8 mouse cellular contexts compared by ENCODE assay signal in genomic region chr9:31386368-31387180, GRCm38 (mm10). TPM values are rescaled to one million over a fixed set of nuclear protein-coding genes. Genes with fewer than 3 reads are reported as not detected.
DNase-seq lines count a peak whose midpoint lies in the region; ATAC-seq and TF ChIP-seq lines count a peak whose summit lies in the region.

No protein-coding gene starts in this region.

- TF ChIP-seq EP300 in stomach, postnatal 0 days (optimal IDR thresholded peaks at IDR 0.05) = no peak

- H3K4me1 ChIP-seq in hindbrain, embryonic 10.5 days (replicated peaks) = peaks cover 28% of the 10 kb centered on the region
- peaks cover 12% of the 10 kb centered on the region for H3K4me1 ChIP-seq in lung, embryonic 16.5 days (replicated peaks; ENCODE audit: control insufficient read depth, insufficient read depth, low read length)
- H3K4me1 ChIP-seq in stomach, postnatal 0 days (replicated peaks; ENCODE audit: control insufficient read depth, insufficient read depth) = no peaks in the 10 kb centered on the region

- TF ChIP-seq CTCF in brain, embryonic 14.5 days (IDR thresholded peaks at IDR 0.05; ENCODE audit: borderline replicate concordance, extremely low read depth, insufficient read depth, insufficient read length) = no peak
- TF ChIP-seq CTCF in stomach, postnatal 0 days (IDR thresholded peaks at IDR 0.05; ENCODE audit: low read depth) = no peak

- peak overlapping the region; percentile 75 for H3K4me2 ChIP-seq in lung, embryonic 16.5 days (ENCODE audit: low read depth, low read length)
- peak overlapping the region; percentile 72 for H3K4me2 ChIP-seq in stomach, postnatal 0 days (replicated peaks; ENCODE audit: low read depth)

- no peaks in the 10 kb centered on the region for H3K9me3 ChIP-seq in hindbrain, embryonic 10.5 days
- no peaks in the 10 kb centered on the region for H3K9me3 ChIP-seq in lung, embryonic 16.5 days (ENCODE audit: control insufficient read depth, low read length)
- no peaks in the 10 kb centered on the region for H3K9me3 ChIP-seq in stomach, postnatal 0 days (ENCODE audit: control insufficient read depth, low read length)

- WGBS in hindbrain, embryonic 10.5 days = 11% methylated on average over 44 of the region's 44 CpGs
- 9% methylated on average over 36 of the region's 44 CpGs for WGBS in lung, embryonic 16.5 days
- 7% methylated on average over 44 of the region's 44 CpGs for WGBS in stomach, postnatal 0 days

- peak overlapping the region; percentile 86 for H3K9ac ChIP-seq in lung, embryonic 16.5 days (ENCODE audit: low read length)
- H3K9ac ChIP-seq in stomach, postnatal 0 days (ENCODE audit: low read length) = peak overlapping the region; percentile 92

- TF ChIP-seq POLR2A in brain, embryonic 14.5 days (IDR thresholded peaks at IDR 0.05; ENCODE audit: borderline replicate concordance, extremely low read depth, insufficient read depth, insufficient read length, poor library complexity, severe bottlenecking) = no peak

- H3K36me3 ChIP-seq in hindbrain, embryonic 10.5 days = peaks cover 30% of the 10 kb centered on the region
- H3K36me3 ChIP-seq in lung, embryonic 16.5 days (ENCODE audit: control insufficient read depth, insufficient read depth, low read length) = peaks cover 4% of the 10 kb centered on the region; the same call in 1 of the 2 replicates
- H3K36me3 ChIP-seq in stomach, postnatal 0 days (ENCODE audit: control insufficient read depth, insufficient read depth, low read length) = no peaks in the 10 kb centered on the region

- peak overlapping the region; percentile 96 for H3K27ac ChIP-seq in hindbrain, embryonic 10.5 days
- H3K27ac ChIP-seq in lung, embryonic 16.5 days (ENCODE audit: low read length) = peak overlapping the region; percentile 37; the same call in 1 of the 2 replicates
- peak overlapping the region; percentile 69 for H3K27ac ChIP-seq in stomach, postnatal 0 days (replicated peaks)

- DNase-seq in heart, adult 8-10 months (ENCODE audit: low spot score) = peak; percentile 7
- DNase-seq in heart, adult 11 months = no peak
- peak; percentile 25 for DNase-seq in 416B (ENCODE audit: low read depth)
- DNase-seq in brain, embryonic 14.5 days (ENCODE audit: low read depth) = peak; percentile 53
- DNase-seq in hindbrain, embryonic 10.5 days (ENCODE audit: low spot score) = no peak
- no peak for DNase-seq in stomach, postnatal 0 days (ENCODE audit: low spot score)
- no peak for DNase-seq in ovary, postnatal 36 days (ENCODE audit: low spot score)

- H3K4me3 ChIP-seq in hindbrain, embryonic 10.5 days = peak overlapping the region; percentile 97
- peak overlapping the region; percentile 86 for H3K4me3 ChIP-seq in lung, embryonic 16.5 days (ENCODE audit: low read length)
- peak overlapping the region; percentile 87 for H3K4me3 ChIP-seq in stomach, postnatal 0 days (ENCODE audit: low read depth, low read length)

- peak; percentile 66 for ATAC-seq in lung, embryonic 16.5 days (ENCODE audit: low read depth)
- peak; percentile 54 for ATAC-seq in stomach, postnatal 0 days (ENCODE audit: low FRiP score, low TSS enrichment)

- no peaks in the 10 kb centered on the region for H3K27me3 ChIP-seq in hindbrain, embryonic 10.5 days (ENCODE audit: insufficient read depth, poor library complexity, severe bottlenecking)
- no peaks in the 10 kb centered on the region for H3K27me3 ChIP-seq in lung, embryonic 16.5 days (ENCODE audit: control insufficient read depth, insufficient read depth, low read depth, low read length)
- no peaks in the 10 kb centered on the region for H3K27me3 ChIP-seq in stomach, postnatal 0 days (ENCODE audit: control insufficient read depth, insufficient read depth, low read length)

RNA-seq across cellular contexts. Expression of gene Nfrkb, which starts 0.6 kb away (rescaled TPM):
- total RNA-seq in heart, adult 8-10 months (2022) = 10 to 100 TPM in 1 of 4 experiments, 1 to 10 TPM in 3; 8.0 to 12.1 (median 9.0) TPM
- polyA plus RNA-seq in brain, embryonic 14.5 days (2012; rRNA removed) = 36.4 and 42.3 TPM in 2 replicates
- polyA plus RNA-seq in hindbrain, embryonic 10.5 days (2016; fragmentation: Nextera tagmentation; extraction: Ambion mirVana) = 19.6 and 25.4 TPM in 2 replicates
- polyA plus RNA-seq in lung, embryonic 16.5 days (2015; fragmentation: Nextera tagmentation; extraction: Ambion mirVana) = 20.8 and 21.2 TPM in 2 replicates
- polyA plus RNA-seq in stomach, postnatal 0 days (2015; fragmentation: Nextera tagmentation; extraction: Ambion mirVana) = 8.7 and 9.0 TPM in 2 replicates

Comparison
In these comparisons a context has a peak if more than half of its experiments do, and no peak if none do; other contexts are left out.
1. DNase-seq: peak in heart, adult 8-10 months (single experiment), 416B (single experiment) and brain, embryonic 14.5 days (single experiment); none in heart, adult 11 months (single experiment), hindbrain, embryonic 10.5 days (single experiment), stomach, postnatal 0 days (single experiment) and ovary, postnatal 36 days (single experiment).
2. H3K27ac ChIP-seq: peak in every context shown above with its lines; median percentile 96 in hindbrain, embryonic 10.5 days; 69 in stomach, postnatal 0 days; 37 in lung, embryonic 16.5 days.
3. Peak in every context shown above with its lines, with median percentiles within 50 percentile points of each other: H3K4me3 ChIP-seq.